Mouse (Mus musculus): ENCODE results near the gene Sidt2.

Gene Sidt2

GRCm38 (mm10) chr9:45955107-45955963 lies at the start of gene Sidt2:
Gene Sidt2 (minus strand): TSS chr9:45955258.
- DNase-seq (ENCODE audit: low read depth): peak; percentile 64

DNA sequence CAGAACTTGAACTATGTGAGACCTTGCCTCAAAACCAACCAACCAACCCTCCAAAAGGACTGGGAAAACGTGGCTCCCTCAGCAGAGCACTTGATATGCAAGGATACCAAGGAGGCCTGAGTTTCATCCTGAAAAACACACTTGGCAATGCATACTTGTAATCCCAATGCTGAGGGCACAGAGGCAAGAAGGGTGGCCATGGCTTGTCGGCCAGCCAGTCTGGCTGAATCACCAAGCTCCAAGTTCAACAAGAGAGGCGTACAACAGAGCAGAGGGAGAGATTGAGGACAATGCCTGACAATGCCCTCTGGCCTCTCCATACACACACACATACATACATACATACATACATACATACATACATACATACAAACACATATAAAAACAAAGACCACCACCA lies 49.5 kb upstream of the Sidt2 start:
- no peak for DNase-seq (ENCODE audit: low read depth)

- no peak for DNase-seq (ENCODE audit: low read depth)
These were observed 48.7 kb upstream of the Sidt2 start for GRCm38 (mm10) chr9:46003729-46004128.

DNA sequence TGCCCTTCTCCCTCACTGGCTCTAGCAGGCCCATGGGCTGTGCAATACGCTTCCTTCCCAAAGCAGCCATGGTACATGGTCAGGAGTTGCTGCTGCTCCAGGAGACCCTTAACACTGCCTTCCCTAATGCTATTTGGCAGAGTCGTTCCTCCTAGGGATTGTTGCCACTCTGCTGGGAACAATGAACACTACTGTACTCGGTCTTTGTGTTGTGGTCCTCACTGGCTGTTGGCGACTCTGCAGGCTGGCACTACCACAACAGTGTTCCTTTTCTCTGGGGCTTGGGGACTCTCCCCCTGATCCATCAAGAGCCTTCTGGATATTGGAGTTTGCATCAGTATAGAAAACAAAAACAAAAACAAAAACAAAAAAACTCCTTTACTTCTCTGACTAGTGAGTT lies 44.0 kb upstream of the Sidt2 start:
- DNase-seq (ENCODE audit: low read depth): no peak

DNA sequence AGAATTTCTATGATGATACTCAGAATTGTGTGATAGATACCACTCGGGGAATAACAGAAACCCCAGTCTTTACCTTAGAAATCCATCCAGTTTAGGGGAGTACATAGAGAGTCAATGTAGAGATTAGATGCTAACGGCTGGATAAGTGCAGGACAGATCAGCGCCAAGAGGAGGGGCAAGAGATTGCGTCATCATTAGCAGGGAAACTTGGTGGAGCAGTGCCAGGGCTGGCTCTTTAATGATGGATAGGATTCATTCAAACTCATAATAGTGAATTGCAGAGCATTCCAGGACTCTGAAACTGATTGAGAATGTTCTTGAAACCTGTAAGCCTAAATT lies 30.1 kb upstream of the Sidt2 start:
- DNase-seq (ENCODE audit: low read depth): peak; percentile 29

DNA sequence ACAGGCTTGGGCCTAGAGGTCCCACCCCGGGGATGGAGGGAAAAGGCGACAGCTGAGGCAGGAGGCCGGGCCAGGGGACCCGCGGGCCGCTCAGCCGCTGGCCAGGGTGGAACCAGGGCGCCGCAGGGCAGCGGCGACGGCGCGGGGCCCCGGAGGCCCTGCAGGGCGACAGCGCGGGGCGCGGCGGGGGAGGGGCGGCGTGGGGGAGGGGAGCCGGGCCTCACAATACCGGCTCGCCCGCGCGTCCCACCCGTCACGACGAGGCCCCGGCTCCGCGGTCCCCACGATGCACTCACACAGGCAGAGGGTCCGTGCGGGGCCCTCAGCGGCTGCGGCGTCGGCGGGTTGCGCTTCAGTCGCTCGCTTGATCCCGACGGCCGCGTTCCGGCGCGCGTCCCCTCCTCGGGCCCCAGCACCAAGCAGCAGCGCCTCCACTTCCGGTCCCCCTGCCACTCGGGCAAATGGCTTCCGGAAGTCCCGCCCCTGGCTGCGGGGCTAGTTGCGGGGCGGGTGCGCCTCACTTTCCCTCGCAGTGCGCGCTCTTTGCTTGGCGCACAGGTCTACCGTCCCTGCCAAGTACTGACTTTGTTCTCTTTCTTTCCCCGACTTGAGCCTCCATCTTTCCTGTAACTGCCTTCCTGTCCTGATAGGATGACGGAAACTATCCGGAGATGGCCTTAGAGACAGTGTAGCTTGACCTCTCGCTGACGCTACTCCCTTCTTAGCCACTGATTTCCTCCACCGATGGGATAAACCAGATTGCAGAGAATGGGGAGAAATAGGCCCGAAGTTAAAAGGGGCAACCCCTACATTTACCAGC lies 29.6 kb upstream of the Sidt2 start:
- DNase-seq (ENCODE audit: low read depth): peak; percentile 47

- no peak for DNase-seq (ENCODE audit: low read depth)
These were observed 28.8 kb upstream of the Sidt2 start for GRCm38 (mm10) chr9:45983676-45984408.

DNA sequence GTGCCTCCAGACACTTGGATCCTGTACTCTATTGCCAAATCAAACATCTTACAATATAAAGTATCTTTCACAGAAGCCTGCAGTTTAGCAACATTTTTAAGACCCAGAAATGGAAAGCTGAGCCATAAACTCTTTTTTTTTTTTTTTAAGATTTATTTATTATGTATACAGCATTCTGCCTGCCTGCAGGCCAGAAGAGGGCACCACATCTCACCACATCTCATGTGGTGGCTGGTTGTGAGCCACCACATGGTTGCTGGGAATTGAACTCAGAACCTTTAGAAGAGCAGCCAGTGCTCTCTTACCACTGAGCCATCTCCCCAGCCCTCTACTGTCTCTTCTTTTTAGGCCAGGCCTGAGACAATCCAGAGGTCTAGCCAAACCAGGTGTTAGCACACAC lies 26.3 kb upstream of the Sidt2 start:
- DNase-seq (ENCODE audit: low read depth): no peak

DNA sequence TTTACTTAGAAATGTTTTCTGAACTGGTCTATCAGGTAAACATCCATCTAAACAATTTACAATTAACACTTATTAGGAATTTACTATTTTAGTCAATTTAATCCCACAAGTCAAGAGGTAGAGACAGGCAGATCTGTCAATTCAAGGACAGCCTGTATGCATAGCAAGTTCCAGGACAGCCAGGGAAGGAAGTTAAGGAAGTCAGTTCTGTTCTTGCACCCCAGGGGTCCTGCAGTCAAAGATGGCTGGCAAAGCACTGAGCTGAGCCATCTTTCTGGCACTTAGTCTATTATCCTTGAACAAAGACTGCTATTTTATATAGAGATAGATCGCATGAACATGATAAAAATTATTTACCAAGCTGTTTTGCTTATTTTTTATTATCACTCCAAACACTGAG lies 25.6 kb upstream of the Sidt2 start:
- no peak for DNase-seq (ENCODE audit: low read depth)

GRCm38 (mm10) chr9:45979778-45980177 lies 24.7 kb upstream of the Sidt2 start:
- no peak for DNase-seq (ENCODE audit: low read depth)

- no peak for DNase-seq (ENCODE audit: low read depth)
These were observed 21.8 kb upstream of the Sidt2 start for GRCm38 (mm10) chr9:45976884-45977283.

GRCm38 (mm10) chr9:45963577-45963976 lies 8.5 kb upstream of the Sidt2 start:
- DNase-seq (ENCODE audit: low read depth): no peak

GRCm38 (mm10) chr9:45961855-45962254 lies 6.8 kb upstream of the Sidt2 start:
- no peak for DNase-seq (ENCODE audit: low read depth)

DNA sequence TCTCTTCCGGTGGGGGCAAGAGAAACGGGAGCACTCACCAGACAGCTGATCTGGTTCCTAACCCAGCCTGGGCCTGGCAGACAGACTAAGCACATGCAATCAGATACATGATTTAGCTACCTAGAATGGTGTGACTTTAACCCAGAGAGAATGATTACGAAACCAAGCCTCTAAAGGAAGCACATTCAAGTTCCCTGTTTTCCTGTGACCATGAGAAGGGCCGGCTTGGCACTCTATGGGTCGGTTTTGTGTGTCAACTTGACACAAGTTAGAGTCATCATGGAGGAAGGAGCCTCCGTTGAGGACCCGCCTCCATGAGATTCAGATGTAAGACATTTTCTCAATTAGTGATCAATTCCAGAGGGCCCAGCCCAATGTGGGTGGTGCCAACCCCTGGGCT lies 4.6 kb upstream of the Sidt2 start:
- DNase-seq (ENCODE audit: low read depth): no peak

- DNase-seq (ENCODE audit: low read depth): no peak
These were observed 3.8 kb upstream of the Sidt2 start for GRCm38 (mm10) chr9:45958851-45959250.

DNA sequence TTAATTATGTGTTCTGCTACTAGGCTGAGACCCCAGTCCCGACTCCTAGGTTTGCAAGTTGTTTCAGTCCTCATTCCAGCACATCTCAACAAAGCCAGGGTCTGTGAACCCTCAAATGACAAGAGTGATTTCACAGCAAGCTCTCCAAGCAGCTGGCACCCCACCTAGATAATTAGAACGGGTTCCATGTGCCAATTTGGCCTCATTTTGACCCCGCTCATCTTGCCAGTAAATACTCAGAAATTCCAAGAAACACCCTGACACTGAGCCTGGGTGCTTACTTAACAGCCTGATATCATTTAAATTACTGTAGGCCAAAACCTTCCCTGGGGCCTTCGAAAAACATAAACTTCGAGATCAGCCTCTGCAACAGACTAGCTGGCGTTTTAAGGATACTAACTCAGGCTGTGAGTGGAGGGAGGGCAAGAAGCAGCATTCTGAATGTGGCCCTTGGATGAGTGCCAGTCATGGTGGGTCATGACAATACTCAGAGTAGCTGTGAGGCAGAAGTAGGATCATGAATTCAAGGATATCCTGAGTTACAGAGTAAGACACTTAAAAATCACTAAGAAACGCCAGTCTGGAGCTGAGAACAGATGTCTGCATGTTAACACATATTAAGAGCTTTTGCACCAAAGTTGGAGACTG lies 3.1 kb upstream of the Sidt2 start:
- DNase-seq (ENCODE audit: low read depth): no peak

GRCm38 (mm10) chr9:45954294-45955106 lies 558 bp downstream of the Sidt2 start:
- peak; percentile 29 for DNase-seq (ENCODE audit: low read depth)

- DNase-seq (ENCODE audit: low read depth): no peak
These were observed 1.4 kb downstream of the Sidt2 start for GRCm38 (mm10) chr9:45953511-45954293.

- DNase-seq (ENCODE audit: low read depth): no peak
These were observed 2.2 kb downstream of the Sidt2 start for GRCm38 (mm10) chr9:45952890-45953289.

- no peak for DNase-seq (ENCODE audit: low read depth)
These were observed 3.0 kb downstream of the Sidt2 start for GRCm38 (mm10) chr9:45952057-45952456.

- no peak for DNase-seq (ENCODE audit: low read depth)
These were observed 8.2 kb downstream of the Sidt2 start for GRCm38 (mm10) chr9:45946872-45947183.

All from fibroblast of lung, adult 2 months (primary cell).